Mouse (Mus musculus): ENCODE measurements around the gene A930018P22Rik.
"Not testable (repeated sequence)": the region's sequence is repeated elsewhere in the genome, so short reads cannot be mapped to it uniquely, and the experiment has no call there.

The A930018P22Rik gene

DNA sequence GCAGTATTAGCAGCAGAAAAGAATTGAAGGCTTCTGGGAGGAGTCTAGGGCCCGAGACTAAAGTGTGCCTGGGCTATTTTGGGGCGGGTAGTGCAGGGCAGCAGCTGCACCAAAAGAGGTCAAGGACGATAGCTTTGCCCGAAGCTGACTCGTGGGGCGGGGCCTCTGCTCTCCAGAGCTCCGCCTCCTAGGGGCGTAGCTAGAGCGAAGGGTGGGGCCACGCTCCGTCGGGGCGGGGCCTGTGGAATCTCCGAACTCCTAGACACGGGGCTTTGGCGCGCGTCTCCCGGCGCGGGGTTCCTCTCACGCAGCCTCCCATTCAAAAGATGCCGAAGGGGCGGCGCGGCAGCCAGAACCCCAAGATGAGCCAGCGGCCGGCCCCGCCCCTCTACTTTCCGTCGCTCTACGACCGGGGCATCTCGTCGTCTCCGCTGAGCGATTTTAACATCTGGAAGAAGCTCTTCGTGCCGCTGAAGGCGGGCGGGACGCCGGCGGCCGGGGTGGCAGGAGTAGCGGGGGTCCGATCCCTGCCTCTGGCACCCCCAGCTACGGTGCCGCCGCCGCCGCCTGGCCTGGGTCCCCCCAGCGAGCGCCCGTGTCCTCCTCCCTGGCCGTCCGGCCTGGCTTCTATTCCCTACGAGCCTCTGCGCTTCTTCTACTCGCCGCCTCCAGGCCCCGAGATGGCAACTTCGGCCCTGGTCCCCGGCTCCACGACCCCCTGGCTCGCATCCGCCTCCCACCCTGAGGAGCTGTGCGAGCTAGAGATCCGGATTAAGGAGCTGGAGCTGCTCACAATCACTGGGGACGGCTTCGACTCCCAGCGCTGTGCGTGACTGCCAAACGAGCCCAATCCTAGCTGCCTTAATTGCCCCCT is at the start of gene A930018P22Rik:
TSS of gene A930018P22Rik (plus strand) at position 265 of the 874 bp plus-strand sequence.
- in situ Hi-C loops (cut with MboI; ENCODE audit: low pct_unique_long_range_greater_than_20kb in 1 of 2, low sequenced_read_pairs in 2 of 2, unreplicated experiment in 1 of 2): loop anchor here in 1 of 2 experiments (10.0 kb wide), 1 partner anchor 88 kb away; no protein-coding TSS in a partner anchor

- in situ Hi-C loops (cut with MboI; ENCODE audit: low pct_unique_long_range_greater_than_20kb in 1 of 2, low sequenced_read_pairs in 2 of 2, unreplicated experiment in 1 of 2): not testable (repeated sequence)
Measured at GRCm38 (mm10) chr2:104078285-104078684, 44.3 kb upstream of the A930018P22Rik start.

- in situ Hi-C loops (cut with MboI; ENCODE audit: low pct_unique_long_range_greater_than_20kb in 1 of 2, low sequenced_read_pairs in 2 of 2, unreplicated experiment in 1 of 2): not testable (repeated sequence)
Measured at GRCm38 (mm10) chr2:104081436-104082050, 41.0 kb upstream of the A930018P22Rik start.

DNA sequence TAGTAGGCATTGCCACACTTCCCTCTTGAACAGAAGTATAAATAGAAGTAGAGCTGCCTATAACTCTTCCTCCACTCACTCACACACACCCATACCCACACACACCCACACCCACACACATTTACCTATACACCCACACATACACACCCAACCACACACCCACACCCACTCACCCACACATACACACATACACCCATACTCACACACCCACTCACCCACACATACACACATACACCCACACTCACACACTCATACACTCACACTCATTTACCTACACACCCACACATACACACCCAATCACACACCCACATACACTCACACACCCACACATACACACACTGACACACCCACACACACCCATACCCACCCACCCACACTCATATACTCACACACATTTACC is 40.1 kb upstream of the A930018P22Rik start:
- in situ Hi-C loops (cut with MboI; ENCODE audit: low pct_unique_long_range_greater_than_20kb in 1 of 2, low sequenced_read_pairs in 2 of 2, unreplicated experiment in 1 of 2): no loop called here

DNA sequence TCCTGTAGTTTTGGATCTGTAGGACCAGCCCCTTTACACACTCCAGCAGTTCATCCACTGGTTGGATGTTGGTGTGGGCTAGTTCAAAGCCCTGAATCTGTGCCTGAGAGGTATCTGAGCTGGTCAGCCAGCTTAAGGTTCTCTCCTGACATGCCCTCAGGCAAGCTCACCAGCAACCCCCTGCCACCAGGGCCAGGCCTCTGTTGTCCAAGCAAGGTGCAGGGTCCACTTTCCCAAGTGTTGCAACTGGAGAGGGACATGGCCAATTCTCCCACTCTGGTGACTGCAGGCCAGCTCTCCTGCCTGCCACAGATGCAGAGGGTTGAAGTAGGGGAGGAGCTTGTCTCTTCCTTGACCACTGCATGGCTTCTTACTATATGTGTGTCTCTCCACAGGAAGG is 38.5 kb upstream of the A930018P22Rik start:
- in situ Hi-C loops (cut with MboI; ENCODE audit: low pct_unique_long_range_greater_than_20kb in 1 of 2, low sequenced_read_pairs in 2 of 2, unreplicated experiment in 1 of 2): not testable (repeated sequence)

- in situ Hi-C loops (cut with MboI; ENCODE audit: low pct_unique_long_range_greater_than_20kb in 1 of 2, low sequenced_read_pairs in 2 of 2, unreplicated experiment in 1 of 2): not testable (repeated sequence)
Measured at GRCm38 (mm10) chr2:104087562-104087961, 35.0 kb upstream of the A930018P22Rik start.

GRCm38 (mm10) chr2:104093305-104093704 is 29.3 kb upstream of the A930018P22Rik start:
- in situ Hi-C loops (cut with MboI; ENCODE audit: low pct_unique_long_range_greater_than_20kb in 1 of 2, low sequenced_read_pairs in 2 of 2, unreplicated experiment in 1 of 2): no loop called here

DNA sequence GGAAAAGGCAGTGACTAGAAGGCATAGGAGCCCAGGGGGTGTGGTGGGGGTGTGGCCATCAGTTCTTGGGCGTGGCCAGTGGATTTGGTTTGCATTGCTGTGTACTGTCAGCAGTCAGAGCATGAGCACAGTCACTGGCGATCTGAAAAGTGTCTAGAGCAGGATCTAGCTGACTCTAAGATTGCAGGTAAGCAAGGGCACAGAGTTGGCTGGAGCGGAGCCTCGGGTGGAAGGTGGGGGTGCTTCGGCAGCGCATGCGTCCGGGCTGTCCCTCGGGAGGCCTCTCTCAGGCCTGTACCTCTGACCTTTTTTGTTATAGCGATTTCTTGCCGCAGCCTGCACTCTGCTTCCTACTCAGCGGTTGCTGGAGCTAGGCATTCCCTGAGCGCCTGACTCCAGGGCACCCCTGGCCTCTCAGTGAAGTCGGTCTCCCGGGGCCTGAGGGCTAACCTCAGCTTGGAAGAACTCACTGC is 26.8 kb upstream of the A930018P22Rik start, which contains the start of gene Cd59a:
TSS of gene Cd59a (plus strand) at position 61 of the 473 bp plus-strand sequence.
- in situ Hi-C loops (cut with MboI; ENCODE audit: low pct_unique_long_range_greater_than_20kb in 1 of 2, low sequenced_read_pairs in 2 of 2, unreplicated experiment in 1 of 2): no loop called here

GRCm38 (mm10) chr2:104096256-104096655 is 26.3 kb upstream of the A930018P22Rik start:
- in situ Hi-C loops (cut with MboI; ENCODE audit: low pct_unique_long_range_greater_than_20kb in 1 of 2, low sequenced_read_pairs in 2 of 2, unreplicated experiment in 1 of 2): no loop called here

GRCm38 (mm10) chr2:104096796-104097195 is 25.8 kb upstream of the A930018P22Rik start:
- in situ Hi-C loops (cut with MboI; ENCODE audit: low pct_unique_long_range_greater_than_20kb in 1 of 2, low sequenced_read_pairs in 2 of 2, unreplicated experiment in 1 of 2): not testable (repeated sequence)

DNA sequence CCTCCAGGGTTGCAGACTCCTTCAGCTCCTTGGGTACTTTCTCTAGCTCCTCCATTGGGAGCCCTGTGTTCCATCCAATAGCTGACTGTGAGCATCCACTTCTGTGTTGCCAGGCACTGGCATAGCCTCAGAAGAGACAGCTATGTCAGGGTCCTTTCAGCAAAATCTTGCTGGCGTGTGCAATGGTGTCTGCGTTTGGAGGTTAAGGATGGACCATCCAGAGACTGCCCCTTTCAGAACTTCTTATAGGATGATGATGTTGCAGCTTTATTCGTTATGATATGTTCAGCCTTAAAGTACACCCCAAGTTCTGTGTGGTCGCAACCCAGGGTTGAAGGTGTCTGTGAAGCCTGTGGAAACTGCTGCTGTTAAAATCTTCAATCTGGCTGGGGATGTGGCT is 25.2 kb upstream of the A930018P22Rik start:
- in situ Hi-C loops (cut with MboI; ENCODE audit: low pct_unique_long_range_greater_than_20kb in 1 of 2, low sequenced_read_pairs in 2 of 2, unreplicated experiment in 1 of 2): not testable (repeated sequence)

GRCm38 (mm10) chr2:104098529-104099230 is 23.9 kb upstream of the A930018P22Rik start:
- in situ Hi-C loops (cut with MboI; ENCODE audit: low pct_unique_long_range_greater_than_20kb in 1 of 2, low sequenced_read_pairs in 2 of 2, unreplicated experiment in 1 of 2): no loop called here

GRCm38 (mm10) chr2:104099231-104099585 is 23.4 kb upstream of the A930018P22Rik start:
- in situ Hi-C loops (cut with MboI; ENCODE audit: low pct_unique_long_range_greater_than_20kb in 1 of 2, low sequenced_read_pairs in 2 of 2, unreplicated experiment in 1 of 2): no loop called here

- in situ Hi-C loops (cut with MboI; ENCODE audit: low pct_unique_long_range_greater_than_20kb in 1 of 2, low sequenced_read_pairs in 2 of 2, unreplicated experiment in 1 of 2): no loop called here
Measured at GRCm38 (mm10) chr2:104099946-104100345, 22.6 kb upstream of the A930018P22Rik start.

GRCm38 (mm10) chr2:104104800-104105199 is 17.8 kb upstream of the A930018P22Rik start:
- in situ Hi-C loops (cut with MboI; ENCODE audit: low pct_unique_long_range_greater_than_20kb in 1 of 2, low sequenced_read_pairs in 2 of 2, unreplicated experiment in 1 of 2): no loop called here

DNA sequence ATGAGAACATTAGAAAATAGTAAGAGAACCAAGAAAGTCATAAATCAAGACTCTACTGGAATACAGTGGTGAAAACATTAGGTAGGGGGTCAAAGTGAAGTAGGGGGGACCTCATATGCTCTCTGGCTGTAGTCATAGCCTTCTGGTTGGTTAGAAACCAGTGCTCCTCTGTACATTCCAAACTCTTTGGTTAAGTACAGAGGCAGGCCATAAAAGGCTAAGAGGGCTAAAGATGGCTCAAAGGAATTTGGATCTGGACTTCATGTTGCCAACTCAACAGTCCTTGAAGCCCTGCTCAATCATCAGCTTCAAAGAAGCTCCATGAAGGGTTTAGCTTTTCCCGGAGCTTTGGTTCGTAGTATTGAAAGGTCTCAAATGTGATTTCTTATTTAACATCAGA is 13.5 kb upstream of the A930018P22Rik start:
- in situ Hi-C loops (cut with MboI; ENCODE audit: low pct_unique_long_range_greater_than_20kb in 1 of 2, low sequenced_read_pairs in 2 of 2, unreplicated experiment in 1 of 2): not testable (repeated sequence)

- in situ Hi-C loops (cut with MboI; ENCODE audit: low pct_unique_long_range_greater_than_20kb in 1 of 2, low sequenced_read_pairs in 2 of 2, unreplicated experiment in 1 of 2): no loop called here
Measured at GRCm38 (mm10) chr2:104109528-104109927, 13.0 kb upstream of the A930018P22Rik start.

- in situ Hi-C loops (cut with MboI; ENCODE audit: low pct_unique_long_range_greater_than_20kb in 1 of 2, low sequenced_read_pairs in 2 of 2, unreplicated experiment in 1 of 2): no loop called here
Measured at GRCm38 (mm10) chr2:104110031-104110430, 12.5 kb upstream of the A930018P22Rik start.
